Mouse (Mus musculus) mouse trophoblast stem cell (cell line): ENCODE data around the gene Nbea.

ENCODE experiments used
- in situ Hi-C, 2 experiments: fragments of 300-500 bp; cut with MseI, MboI; formaldehyde crosslinking; loops; 2 replicates in 1 of 2; 3 replicates in 1 of 2; pipeline ENCODE4 v1.15.1; 2025

The Nbea gene

GRCm38 (mm10) chr3:55828481-55829256, 354.8 kb downstream of the Nbea start:
- in situ Hi-C loops: no loop called here

- in situ Hi-C loops: no loop called here
Measured at GRCm38 (mm10) chr3:55824864-55825263, 358.6 kb downstream of the Nbea start.

GRCm38 (mm10) chr3:55819598-55819997, 363.9 kb downstream of the Nbea start:
- in situ Hi-C loops: no loop called here

GRCm38 (mm10) chr3:55818082-55818481, 365.4 kb downstream of the Nbea start:
- in situ Hi-C loops: no loop called here

GRCm38 (mm10) chr3:55816638-55817375, 366.7 kb downstream of the Nbea start:
- in situ Hi-C loops: no loop called here

- in situ Hi-C loops: no loop called here
Measured at GRCm38 (mm10) chr3:55816096-55816495, 367.4 kb downstream of the Nbea start.

- in situ Hi-C loops: no loop called here
Measured at GRCm38 (mm10) chr3:55814993-55815625, 368.4 kb downstream of the Nbea start.

- in situ Hi-C loops: no loop called here
Measured at GRCm38 (mm10) chr3:55794768-55795167, 388.7 kb downstream of the Nbea start.

- in situ Hi-C loops: no loop called here
Measured at GRCm38 (mm10) chr3:55793842-55794575, 389.5 kb downstream of the Nbea start.

GRCm38 (mm10) chr3:55792251-55792650, 391.2 kb downstream of the Nbea start:
- in situ Hi-C loops: no loop called here

GRCm38 (mm10) chr3:55790609-55791008, 392.9 kb downstream of the Nbea start:
- in situ Hi-C loops: no loop called here

- in situ Hi-C loops: no loop called here
Measured at GRCm38 (mm10) chr3:55789856-55790255, 393.6 kb downstream of the Nbea start.

GRCm38 (mm10) chr3:55788621-55789201, 394.8 kb downstream of the Nbea start:
- in situ Hi-C loops: no loop called here

- in situ Hi-C loops: no loop called here
Measured at GRCm38 (mm10) chr3:55788214-55788586, 395.3 kb downstream of the Nbea start.

- in situ Hi-C loops: no loop called here
Measured at GRCm38 (mm10) chr3:55787487-55788213, 395.9 kb downstream of the Nbea start.

GRCm38 (mm10) chr3:55786835-55787486, 396.5 kb downstream of the Nbea start:
- in situ Hi-C loops: no loop called here

- in situ Hi-C loops: no loop called here
Measured at GRCm38 (mm10) chr3:55785981-55786725, 397.3 kb downstream of the Nbea start.

GRCm38 (mm10) chr3:55785266-55785980, 398.1 kb downstream of the Nbea start:
- in situ Hi-C loops: no loop called here

GRCm38 (mm10) chr3:55784101-55784500, 399.4 kb downstream of the Nbea start:
- in situ Hi-C loops: no loop called here
